Mouse (Mus musculus) induced T-regulatory cell, adult 2 months (primary cell): ENCODE measurements around the gene Hmga1.

Experiments
- DNase-seq: peaks from one replicate; pipeline ENCODE4 v3.0.0-alpha.2; 2012; ENCODE audit warnings: low read depth

Hmga1 gene

GRCm38 (mm10) chr17:27556315-27557011 lies at the start of gene Hmga1:
Hmga1 (plus strand) TSS chr17:27556497.
- DNase-seq, result peak; percentile 96

GRCm38 (mm10) chr17:27506871-27507590 lies 49.3 kb upstream of the Hmga1 start:
- DNase-seq, result no peak

- DNase-seq, result no peak
Observed at GRCm38 (mm10) chr17:27507591-27507945, 48.7 kb upstream of the Hmga1 start.

GRCm38 (mm10) chr17:27508002-27508401 lies 48.3 kb upstream of the Hmga1 start:
- no peak for DNase-seq

- no peak for DNase-seq
Observed at GRCm38 (mm10) chr17:27508513-27508912, 47.8 kb upstream of the Hmga1 start.

- no peak for DNase-seq
Observed at GRCm38 (mm10) chr17:27509056-27509455, 47.2 kb upstream of the Hmga1 start.

GRCm38 (mm10) chr17:27510258-27511124 lies 45.8 kb upstream of the Hmga1 start:
- no peak for DNase-seq

- no peak for DNase-seq
Observed at GRCm38 (mm10) chr17:27511125-27511735, 45.1 kb upstream of the Hmga1 start.

- no peak for DNase-seq
Observed at GRCm38 (mm10) chr17:27511865-27512618, 44.3 kb upstream of the Hmga1 start.

GRCm38 (mm10) chr17:27512619-27513161 lies 43.6 kb upstream of the Hmga1 start:
- DNase-seq, result no peak

GRCm38 (mm10) chr17:27513279-27513915 lies 42.9 kb upstream of the Hmga1 start:
- no peak for DNase-seq

GRCm38 (mm10) chr17:27513916-27514762 lies 42.2 kb upstream of the Hmga1 start:
- DNase-seq, result no peak

GRCm38 (mm10) chr17:27518296-27518695 lies 38.0 kb upstream of the Hmga1 start:
- no peak for DNase-seq

- no peak for DNase-seq
Observed at GRCm38 (mm10) chr17:27518700-27519595, 37.3 kb upstream of the Hmga1 start.

- DNase-seq, result peak; percentile 69
Observed at GRCm38 (mm10) chr17:27520557-27520956, 35.7 kb upstream of the Hmga1 start.

GRCm38 (mm10) chr17:27521303-27521702 lies 35.0 kb upstream of the Hmga1 start, which contains the start of gene Grm4:
Grm4 (minus strand) TSS chr17:27521403.
- no peak for DNase-seq

- DNase-seq, result no peak
Observed at GRCm38 (mm10) chr17:27523121-27523520, 33.2 kb upstream of the Hmga1 start.

- no peak for DNase-seq
Observed at GRCm38 (mm10) chr17:27527188-27527587, 29.1 kb upstream of the Hmga1 start.

- DNase-seq, result no peak
Observed at GRCm38 (mm10) chr17:27528030-27528429, 28.3 kb upstream of the Hmga1 start.
